Mouse (Mus musculus) lung, embryonic 15.5 days (tissue): ENCODE data around the gene Olfr1262. TPM values are rescaled to one million over a fixed set of nuclear protein-coding genes. Genes with fewer than 3 reads are reported as not detected.

Experiments used
- ATAC-seq: fragments of 200-750 bp; cut with Nextera tagmentation; 2 replicates; pipeline ENCODE4 v1.8.0; 2017; ENCODE audit warnings: moderate number of reproducible peaks, borderline replicate concordance; ENCODE audit not compliant: low FRiP score, low TSS enrichment; ENCODE audit errors: extremely low read depth
- H3K27ac ChIP-seq: fragments of 300-500 bp; sonication (generic); 2 replicates; pipeline ENCODE4 v1.5.1; 2015; ENCODE audit warnings: moderate library complexity, mild to moderate bottlenecking, inconsistent platforms
- H3K27me3 ChIP-seq: fragments of 300-500 bp; sonication (generic); 2 replicates; pipeline ENCODE4 v1.6.1; 2015; ENCODE audit warnings: inconsistent platforms
- H3K36me3 ChIP-seq: fragments of 300-500 bp; sonication (generic); 2 replicates; pipeline ENCODE4 v1.6.1; 2015; ENCODE audit warnings: inconsistent platforms
- H3K4me1 ChIP-seq: fragments of 300-500 bp; sonication (generic); 2 replicates; pipeline ENCODE4 v1.6.1; 2015; ENCODE audit warnings: inconsistent platforms
- H3K4me2 ChIP-seq: fragments of 300-500 bp; sonication (generic); 2 replicates; pipeline ENCODE4 v1.6.1; 2015; ENCODE audit warnings: inconsistent platforms, mild to moderate bottlenecking, moderate library complexity
- H3K4me3 ChIP-seq: fragments of 300-500 bp; sonication (generic); 2 replicates; pipeline ENCODE4 v1.5.1; 2015; ENCODE audit warnings: mild to moderate bottlenecking, inconsistent platforms
- H3K9ac ChIP-seq: fragments of 300-500 bp; sonication (generic); 2 replicates; pipeline ENCODE4 v1.6.1; 2015; ENCODE audit warnings: inconsistent platforms
- H3K9me3 ChIP-seq: fragments of 300-500 bp; sonication (generic); 2 replicates; pipeline ENCODE4 v1.6.1; 2016; ENCODE audit warnings: inconsistent platforms
- WGBS: fragments of 180-500 bp; shearing (Covaris S2); methylation state at CpG from one replicate; pipeline ENCODE4 v1.1.7; 2015; 5-methylcytosine and 5-hydroxymethylcytosine counted together
- polyA plus RNA-seq: library from polyadenylated mRNA; unstranded; fragments of >200 nt; fragmentation: Nextera tagmentation; extraction: Ambion mirVana; gene quantifications from 2 replicates; pipeline ENCODE4 v1.2.1, GENCODE M21; 2015

The Olfr1262 gene
- polyA plus RNA-seq, result not detected in 2 replicates

GRCm38 (mm10) chr2:89999845-90000244 is at the start of gene Olfr1262:
TSS of gene Olfr1262 (plus strand) at chr2:90000145.
- no peak within 1 kb of the TSS for H3K9ac ChIP-seq
- H3K27ac ChIP-seq, result no peak within 1 kb of the TSS
- H3K4me1 ChIP-seq, result no peaks in the 10 kb centered on the region
- ATAC-seq, result no peak
- H3K4me3 ChIP-seq, result no peak within 1 kb of the TSS
- H3K9me3 ChIP-seq, result no peaks in the 10 kb centered on the region
- H3K36me3 ChIP-seq, result no peaks in the 10 kb centered on the region
- no peaks in the 10 kb centered on the region for H3K27me3 ChIP-seq
- H3K4me2 ChIP-seq, result no peak within 1 kb of the TSS

DNA sequence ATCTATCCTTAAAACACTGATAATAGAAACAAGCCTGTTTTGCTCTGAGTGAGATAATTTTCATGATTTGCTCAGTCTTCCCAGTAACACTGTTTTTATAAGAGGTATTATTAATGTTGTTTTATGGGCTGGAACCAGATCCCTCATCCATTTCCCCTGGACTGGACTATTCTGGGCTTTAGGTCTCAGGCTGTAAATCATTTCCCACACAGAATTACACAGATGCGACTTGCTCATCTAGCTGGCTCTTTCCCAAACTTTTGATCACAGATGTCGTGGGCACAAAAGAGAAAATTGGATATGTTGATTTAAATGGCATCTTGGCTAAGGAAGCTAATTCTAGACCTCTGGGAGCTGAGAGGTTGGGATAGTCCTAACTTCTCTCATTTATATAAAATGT is 25.8 kb upstream of the Olfr1262 start, which contains the start of gene Olfr1260:
Olfr1260 (plus strand) TSS at position 157 of the 400 bp plus-strand sequence.
- Histone ChIP-seq H3K4me1 (no peaks in the 10 kb centered on the region), H3K36me3 (no peaks in the 10 kb centered on the region), H3K9ac (no peak within 1 kb of the TSS), H3K9me3 (no peaks in the 10 kb centered on the region), H3K27me3 (no peaks in the 10 kb centered on the region), H3K4me3 (no peak within 1 kb of the TSS), H3K27ac (no peak within 1 kb of the TSS), H3K4me2 (no peak within 1 kb of the TSS)
- WGBS, result 35% methylated on average over 2 of the region's 2 CpGs
- ATAC-seq, result no peak

GRCm38 (mm10) chr2:89977709-89978108 is 22.2 kb upstream of the Olfr1262 start:
- H3K9ac ChIP-seq, result no peak overlapping the region
- H3K27ac ChIP-seq, result no peak overlapping the region
- H3K9me3 ChIP-seq, result no peaks in the 10 kb centered on the region
- no peak for ATAC-seq
- no peak overlapping the region for H3K4me2 ChIP-seq
- no peaks in the 10 kb centered on the region for H3K27me3 ChIP-seq
- WGBS, result 77% methylated on average over 2 of the region's 2 CpGs
- no peaks in the 10 kb centered on the region for H3K4me1 ChIP-seq
- H3K36me3 ChIP-seq, result no peaks in the 10 kb centered on the region
- H3K4me3 ChIP-seq, result no peak overlapping the region

GRCm38 (mm10) chr2:89990921-89991320 is 9.0 kb upstream of the Olfr1262 start, which contains the start of gene Olfr1261:
TSS of gene Olfr1261 (plus strand) at chr2:89991221.
- H3K4me1 ChIP-seq, result no peaks in the 10 kb centered on the region
- H3K9me3 ChIP-seq, result no peaks in the 10 kb centered on the region
- H3K4me2 ChIP-seq, result no peak within 1 kb of the TSS
- H3K36me3 ChIP-seq, result no peaks in the 10 kb centered on the region
- H3K9ac ChIP-seq, result no peak within 1 kb of the TSS
- no peaks in the 10 kb centered on the region for H3K27me3 ChIP-seq
- H3K4me3 ChIP-seq, result no peak within 1 kb of the TSS
- ATAC-seq, result no peak
- H3K27ac ChIP-seq, result no peak within 1 kb of the TSS

DNA sequence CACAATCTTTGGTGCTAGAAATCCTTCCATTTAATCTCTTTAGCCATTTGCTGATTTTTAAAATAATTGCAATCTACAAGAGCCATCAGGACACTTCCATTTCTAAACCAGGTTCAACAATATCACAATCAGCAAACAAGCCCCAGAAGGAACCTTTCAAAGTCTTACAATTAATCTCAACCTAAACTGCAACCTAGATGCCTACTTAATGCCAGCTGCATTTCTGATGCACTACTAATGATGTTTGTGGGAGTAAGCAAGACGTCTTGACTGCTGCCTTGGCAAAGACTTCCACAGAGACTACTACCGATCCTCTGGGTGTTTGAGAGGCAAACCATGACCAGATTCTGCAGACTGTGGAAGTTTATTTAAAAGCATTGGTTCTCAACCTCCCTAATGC is 11.9 kb downstream of the Olfr1262 start, which contains the start of gene Olfr1263:
Olfr1263 (plus strand) TSS at position 301 of the 400 bp plus-strand sequence.
- H3K27me3 ChIP-seq, result no peaks in the 10 kb centered on the region
- ATAC-seq, result no peak
- H3K9me3 ChIP-seq, result no peaks in the 10 kb centered on the region
- H3K4me3 ChIP-seq, result no peak within 1 kb of the TSS
- no peaks in the 10 kb centered on the region for H3K36me3 ChIP-seq
- H3K9ac ChIP-seq, result no peak within 1 kb of the TSS
- H3K27ac ChIP-seq, result no peak within 1 kb of the TSS
- no peaks in the 10 kb centered on the region for H3K4me1 ChIP-seq
- no peak within 1 kb of the TSS for H3K4me2 ChIP-seq
- WGBS, result 72% methylated on average over 2 of the region's 2 CpGs

DNA sequence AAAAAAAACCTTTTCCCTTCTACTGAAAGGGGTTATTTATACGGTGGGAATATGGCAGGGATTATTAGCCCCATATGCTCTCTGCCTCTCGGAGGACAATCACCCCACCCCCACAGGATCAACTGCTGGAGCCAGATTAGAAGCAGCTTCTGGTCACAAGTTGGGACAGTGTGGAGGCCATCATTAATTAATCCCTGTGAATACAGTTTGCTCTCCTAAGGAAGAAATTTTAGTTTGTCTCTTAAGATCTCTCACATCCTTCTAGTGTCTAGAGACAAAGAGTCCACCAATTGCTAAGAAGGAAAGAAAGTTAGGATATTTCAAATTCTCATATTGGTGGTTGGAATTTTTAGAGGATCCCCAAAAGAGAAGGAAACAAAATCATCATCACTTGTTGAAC is 25.5 kb downstream of the Olfr1262 start, which contains the start of gene Olfr1264:
Olfr1264 (minus strand) TSS at position 101 of the 400 bp plus-strand sequence.
- Histone ChIP-seq H3K4me2 (no peak within 1 kb of the TSS), H3K4me1 (no peaks in the 10 kb centered on the region), H3K36me3 (no peaks in the 10 kb centered on the region), H3K27me3 (no peaks in the 10 kb centered on the region), H3K27ac (no peak within 1 kb of the TSS), H3K9me3 (no peaks in the 10 kb centered on the region), H3K9ac (no peak within 1 kb of the TSS), H3K4me3 (no peak within 1 kb of the TSS)
- WGBS, result 78% methylated on average over 2 of the region's 2 CpGs
- ATAC-seq, result no peak

GRCm38 (mm10) chr2:90035037-90035436 is 35.1 kb downstream of the Olfr1262 start, which contains the start of gene Olfr1265:
TSS of gene Olfr1265 (plus strand) at chr2:90035337.
- Histone ChIP-seq H3K9me3 (no peaks in the 10 kb centered on the region), H3K9ac (no peak within 1 kb of the TSS), H3K36me3 (no peaks in the 10 kb centered on the region), H3K4me1 (no peaks in the 10 kb centered on the region), H3K27me3 (no peaks in the 10 kb centered on the region), H3K4me2 (no peak within 1 kb of the TSS), H3K4me3 (no peak within 1 kb of the TSS), H3K27ac (no peak within 1 kb of the TSS)
- no peak for ATAC-seq

Other genes with a start within 250 kb of the Olfr1262 start
- gene Olfr1253, start 243.1 kb upstream of the Olfr1262 start, polyA plus RNA-seq, result not detected in 2 replicates
- gene Olfr1254, start 206.5 kb upstream of the Olfr1262 start, polyA plus RNA-seq, result not detected in 2 replicates
- not detected in 2 replicates for gene Olfr1255, start 188.1 kb upstream of the Olfr1262 start, polyA plus RNA-seq
- gene Olfr1256, start 158.6 kb upstream of the Olfr1262 start, polyA plus RNA-seq, result not detected in 2 replicates
- gene Olfr48, start 151.9 kb upstream of the Olfr1262 start, polyA plus RNA-seq, result not detected in 2 replicates
- gene Olfr1257, start 121.7 kb upstream of the Olfr1262 start, polyA plus RNA-seq, result not detected in 2 replicates
- not detected in 2 replicates for gene Olfr1258, start 72.8 kb upstream of the Olfr1262 start, polyA plus RNA-seq
- not detected in 2 replicates for gene Olfr1259, start 51.5 kb upstream of the Olfr1262 start, polyA plus RNA-seq
- not detected in 2 replicates for gene Olfr1260, start 25.8 kb upstream of the Olfr1262 start, polyA plus RNA-seq
- gene Olfr1261, start 8.9 kb upstream of the Olfr1262 start, polyA plus RNA-seq, result not detected in 2 replicates
- not detected in 2 replicates for gene Olfr1263, start 12.0 kb downstream of the Olfr1262 start, polyA plus RNA-seq
- gene Olfr1264, start 25.4 kb downstream of the Olfr1262 start, polyA plus RNA-seq, result not detected in 2 replicates
- gene Olfr1265, start 35.2 kb downstream of the Olfr1262 start, polyA plus RNA-seq, result not detected in 2 replicates
- gene Olfr140, start 63.4 kb downstream of the Olfr1262 start, polyA plus RNA-seq, result not detected in 2 replicates
- gene Olfr1269, start 121.3 kb downstream of the Olfr1262 start, polyA plus RNA-seq, result not detected in 2 replicates
- not detected in 2 replicates for gene Olfr32, start 142.2 kb downstream of the Olfr1262 start, polyA plus RNA-seq
- gene Olfr1270, start 152.9 kb downstream of the Olfr1262 start, polyA plus RNA-seq, result not detected in 2 replicates
- not detected in 2 replicates for gene Olfr1506, start 224.3 kb downstream of the Olfr1262 start, polyA plus RNA-seq